Mouse (Mus musculus) myocyte (in vitro differentiated cells): Measurements from ENCODE around the gene Camta1. TPM values are rescaled to one million over a fixed set of nuclear protein-coding genes. Genes with fewer than 3 reads are reported as not detected.

Source experiments
- H3K27me3 ChIP-seq: one replicate; pipeline ENCODE4 v1.6.1; 2011; ENCODE audit not compliant: control insufficient read depth, insufficient read depth, insufficient read length
- H3K36me3 ChIP-seq: one replicate; pipeline ENCODE4 v1.6.1; 2011; ENCODE audit not compliant: control insufficient read depth, insufficient read depth
- H3K4me2 ChIP-seq: one replicate; pipeline ENCODE4 v1.6.1; 2011; ENCODE audit warnings: low read depth, control low read depth
- H3K4me3 ChIP-seq: one replicate; pipeline ENCODE4 v1.5.1; 2011; ENCODE audit warnings: mild to moderate bottlenecking, control low read depth, moderate library complexity
- H3K79me2 ChIP-seq: one replicate; pipeline ENCODE4 v1.6.1; 2011; ENCODE audit not compliant: control insufficient read depth, insufficient read depth
- H3ac ChIP-seq: one replicate; pipeline ENCODE4 v1.6.1; 2011; ENCODE audit not compliant: control insufficient read depth, insufficient read length
- CEBPB ChIP-seq: IDR thresholded peaks from 2 replicates; pipeline ENCODE4 v1.6.1; 2011; ENCODE audit warnings: mild to moderate bottlenecking, moderate library complexity; ENCODE audit not compliant: poor library complexity, insufficient read depth, severe bottlenecking
- E2F4 ChIP-seq: IDR thresholded peaks from one replicate; pipeline ENCODE4 v1.6.1; 2011; ENCODE audit warnings: mild to moderate bottlenecking, control low read depth, moderate library complexity; ENCODE audit not compliant: insufficient read depth
- MAX ChIP-seq: IDR thresholded peaks from one replicate; pipeline ENCODE4 v1.6.1; 2011; ENCODE audit warnings: low read depth, mild to moderate bottlenecking, control low read depth
- MYOD1 ChIP-seq, 3 experiments: IDR thresholded peaks; one replicate each; pipeline ENCODE4 v1.6.1; 2011; ENCODE audit warnings: control low read depth in 2 of 3, low read depth in 2 of 3, mild to moderate bottlenecking in 2 of 3, moderate library complexity in 1 of 3; ENCODE audit not compliant: insufficient read length in 2 of 3, control insufficient read depth in 1 of 3
- MYOG ChIP-seq, 3 experiments: IDR thresholded peaks; one replicate each; pipeline ENCODE4 v1.6.1; 2011; ENCODE audit warnings: control low read depth in 2 of 3, low read depth in 2 of 3, mild to moderate bottlenecking in 2 of 3; ENCODE audit not compliant: insufficient read length in 2 of 3, control insufficient read depth in 1 of 3, insufficient read depth in 1 of 3
- POLR2A ChIP-seq: IDR thresholded peaks from one replicate; pipeline ENCODE4 v1.6.1; 2011; ENCODE audit warnings: low read depth, mild to moderate bottlenecking, control low read depth, moderate library complexity; ENCODE audit not compliant: insufficient read length
- POLR2AphosphoS2 ChIP-seq: IDR thresholded peaks from one replicate; pipeline ENCODE4 v1.6.1; 2011; ENCODE audit warnings: low read depth, control low read depth; ENCODE audit not compliant: insufficient read length
- REST ChIP-seq: IDR thresholded peaks from one replicate; pipeline ENCODE4 v1.6.1; 2011; ENCODE audit warnings: mild to moderate bottlenecking, control low read depth, moderate library complexity; ENCODE audit not compliant: insufficient read depth, insufficient read length
- SRF ChIP-seq: IDR thresholded peaks from one replicate; pipeline ENCODE4 v1.6.1; 2011; ENCODE audit warnings: low read depth; ENCODE audit not compliant: control insufficient read depth, insufficient read length
- TCF12 ChIP-seq: IDR thresholded peaks from one replicate; pipeline ENCODE4 v1.6.1; 2011; ENCODE audit warnings: mild to moderate bottlenecking, control low read depth; ENCODE audit not compliant: poor library complexity, insufficient read depth, severe bottlenecking
- TCF3 ChIP-seq: IDR thresholded peaks from one replicate; pipeline ENCODE4 v1.6.1; 2011; ENCODE audit warnings: low read depth, control low read depth; ENCODE audit not compliant: insufficient read length
- USF1 ChIP-seq: IDR thresholded peaks from one replicate; pipeline ENCODE4 v1.6.1; 2011; ENCODE audit warnings: low read depth, mild to moderate bottlenecking, control low read depth, moderate library complexity
- polyA plus RNA-seq: library from polyadenylated mRNA; unstranded; fragments of >200 nt; fragmentation: generic; extraction: Trizol; gene quantifications from one replicate; pipeline ENCODE4 v1.2.1, GENCODE M21; 2012; ENCODE audit warnings: missing spikeins

Camta1 gene
- polyA plus RNA-seq, 1 experiment, result 40.6 TPM

- H3K27me3 ChIP-seq, result no peaks in the 10 kb centered on the region
- TF ChIP-seq MYOD1 (IDR thresholded peaks at IDR 0.05; ENCODE audit: control insufficient read depth in 1 of 3, insufficient read length in 2 of 3, low read depth in 2 of 3) (no peak), REST (no peak), POLR2A (no peak), E2F4 (no peak), USF1 (no peak), MAX (no peak), SRF (no peak), TCF12 (no peak), MYOG (IDR thresholded peaks at IDR 0.05; ENCODE audit: control insufficient read depth in 1 of 3, insufficient read depth in 1 of 3, insufficient read length in 2 of 3, low read depth in 2 of 3) (no peak), TCF3 (no peak), CEBPB (no peak), POLR2AphosphoS2 (no peak)
- H3ac ChIP-seq, result no peak overlapping the region
- no peak overlapping the region for H3K4me2 ChIP-seq
- H3K79me2 ChIP-seq, result no peaks in the 10 kb centered on the region
- H3K36me3 ChIP-seq, result no peaks in the 10 kb centered on the region
- no peak overlapping the region for H3K4me3 ChIP-seq
These were observed 622.5 kb downstream of the Camta1 start for GRCm38 (mm10) chr4:151238970-151239684.

GRCm38 (mm10) chr4:151237501-151237900 lies 624.2 kb downstream of the Camta1 start:
- no peak overlapping the region for H3K4me3 ChIP-seq
- no peak overlapping the region for H3ac ChIP-seq
- no peaks in the 10 kb centered on the region for H3K27me3 ChIP-seq
- TF ChIP-seq POLR2A, result no peak
- TF ChIP-seq MYOG (IDR thresholded peaks at IDR 0.05; ENCODE audit: control insufficient read depth in 1 of 3, insufficient read depth in 1 of 3, insufficient read length in 2 of 3, low read depth in 2 of 3), result no peak
- TF ChIP-seq MAX, result no peak
- no peak for TF ChIP-seq REST
- no peak for TF ChIP-seq E2F4
- TF ChIP-seq CEBPB, result no peak
- TF ChIP-seq TCF3, result no peak
- TF ChIP-seq USF1, result no peak
- TF ChIP-seq MYOD1 (IDR thresholded peaks at IDR 0.05; ENCODE audit: control insufficient read depth in 1 of 3, insufficient read length in 2 of 3, low read depth in 2 of 3), result no peak
- TF ChIP-seq SRF, result no peak
- no peak for TF ChIP-seq TCF12
- no peak for TF ChIP-seq POLR2AphosphoS2
- no peak overlapping the region for H3K4me2 ChIP-seq
- H3K36me3 ChIP-seq, result no peaks in the 10 kb centered on the region
- H3K79me2 ChIP-seq, result no peaks in the 10 kb centered on the region

GRCm38 (mm10) chr4:151234981-151235380 lies 626.7 kb downstream of the Camta1 start:
- no peaks in the 10 kb centered on the region for H3K36me3 ChIP-seq
- H3ac ChIP-seq, result no peak overlapping the region
- no peak overlapping the region for H3K4me2 ChIP-seq
- no peak for TF ChIP-seq REST
- no peak for TF ChIP-seq MYOG (IDR thresholded peaks at IDR 0.05; ENCODE audit: control insufficient read depth in 1 of 3, insufficient read depth in 1 of 3, insufficient read length in 2 of 3, low read depth in 2 of 3)
- TF ChIP-seq E2F4, result no peak
- TF ChIP-seq CEBPB, result no peak
- no peak for TF ChIP-seq MAX
- TF ChIP-seq TCF3, result no peak
- no peak for TF ChIP-seq USF1
- H3K27me3 ChIP-seq, result no peaks in the 10 kb centered on the region
- H3K4me3 ChIP-seq, result no peak overlapping the region
- no peaks in the 10 kb centered on the region for H3K79me2 ChIP-seq

GRCm38 (mm10) chr4:151232028-151232427 lies 629.6 kb downstream of the Camta1 start:
- H3K79me2 ChIP-seq, result no peaks in the 10 kb centered on the region
- TF ChIP-seq REST (no peak), TCF3 (no peak), USF1 (no peak)
- H3K36me3 ChIP-seq, result no peaks in the 10 kb centered on the region
- no peak overlapping the region for H3K4me2 ChIP-seq
- no peaks in the 10 kb centered on the region for H3K27me3 ChIP-seq
- H3ac ChIP-seq, result no peak overlapping the region
- H3K4me3 ChIP-seq, result no peak overlapping the region

GRCm38 (mm10) chr4:151229073-151229472 lies 632.6 kb downstream of the Camta1 start:
- H3K4me2 ChIP-seq, result no peak overlapping the region

More at GRCm38 (mm10) chr4:151229073-151229472, 632.6 kb downstream of the Camta1 start:
- H3K36me3 ChIP-seq, result no peaks in the 10 kb centered on the region
- no peak for TF ChIP-seq MYOG (IDR thresholded peaks at IDR 0.05; ENCODE audit: control insufficient read depth in 1 of 3, insufficient read depth in 1 of 3, insufficient read length in 2 of 3, low read depth in 2 of 3)
- TF ChIP-seq REST, result no peak
- TF ChIP-seq TCF12, result no peak
- TF ChIP-seq MAX, result no peak
- no peak for TF ChIP-seq CEBPB
- TF ChIP-seq SRF, result no peak
- TF ChIP-seq POLR2AphosphoS2, result no peak
- no peak for TF ChIP-seq USF1
- no peak for TF ChIP-seq TCF3
- TF ChIP-seq E2F4, result no peak
- no peak for TF ChIP-seq POLR2A
- H3K79me2 ChIP-seq, result no peaks in the 10 kb centered on the region
- no peaks in the 10 kb centered on the region for H3K27me3 ChIP-seq
- H3K4me3 ChIP-seq, result no peak overlapping the region
- H3ac ChIP-seq, result no peak overlapping the region
